Mouse (Mus musculus): ENCODE measurements around the gene Sap25. TPM values are rescaled to one million over a fixed set of nuclear protein-coding genes. Genes with fewer than 3 reads are reported as not detected.
A peak's percentile ranks its signal among the peaks of the same experiment; 100 is the strongest.

Gene Sap25
- polyA plus RNA-seq, 1 experiment: 37.9 TPM

DNA sequence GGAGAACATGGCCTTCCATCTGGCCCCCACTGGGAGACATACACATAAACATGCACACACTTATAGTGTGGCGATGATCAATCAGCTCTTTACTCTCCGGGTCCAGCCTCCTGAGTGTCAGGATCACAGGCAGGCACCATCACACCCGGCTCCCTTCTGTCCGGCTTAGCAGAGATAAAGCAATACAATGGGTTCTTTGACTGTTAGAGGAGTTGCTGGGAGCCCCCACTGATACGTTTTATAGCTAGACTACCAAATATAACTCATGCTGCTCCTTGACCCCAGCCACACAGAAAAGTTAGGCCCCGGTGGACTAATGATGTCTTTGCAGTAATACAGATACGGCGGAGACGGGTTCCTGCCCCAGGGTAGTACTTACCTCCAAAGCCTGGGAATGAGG is 21.9 kb downstream of the Sap25 start:
- TF ChIP-seq POLR2A (IDR thresholded peaks at IDR 0.05; ENCODE audit: control insufficient read depth, low read depth, low read length): no peak
- TF ChIP-seq CTCF (IDR thresholded peaks at IDR 0.05; ENCODE audit: control insufficient read depth, insufficient read depth, insufficient replicate concordance, low read depth, low read length): no peak
- Histone ChIP-seq H3K4me3 (ENCODE audit: control insufficient read depth, low read depth, low read length) (no peak overlapping the region), H3K4me1 (ENCODE audit: control insufficient read depth, insufficient read depth, low read length) (peaks cover 7% of the 10 kb centered on the region; the same call in 1 of the 2 replicates), H3K27me3 (ENCODE audit: control insufficient read depth, insufficient read depth, low read length) (no peaks in the 10 kb centered on the region), H3K36me3 (ENCODE audit: control insufficient read depth, insufficient read depth, low read length) (no peaks in the 10 kb centered on the region), H3K27ac (ENCODE audit: control insufficient read depth, insufficient read depth, low read depth, low read length) (no peak overlapping the region)

DNA sequence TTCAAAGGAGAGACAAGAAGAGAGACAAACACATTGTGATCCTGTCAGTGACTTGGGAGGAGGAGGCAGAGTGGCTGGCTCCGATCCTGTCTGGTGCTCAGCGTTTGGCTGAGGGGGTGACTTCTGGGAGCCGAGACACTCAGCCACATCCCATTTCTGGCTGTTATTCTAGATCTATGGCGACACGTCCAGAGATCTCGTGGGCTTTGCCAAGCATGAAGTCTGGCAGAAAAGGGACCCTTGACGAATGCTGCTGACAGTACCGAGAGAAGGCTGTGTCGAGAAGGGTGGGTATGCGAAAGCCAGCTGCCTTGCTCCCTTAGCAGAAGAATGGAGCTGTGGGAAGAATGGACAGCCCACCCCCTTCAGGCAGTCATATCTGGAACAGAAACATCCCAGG is 27.8 kb downstream of the Sap25 start:
- Histone ChIP-seq H3K4me1 (ENCODE audit: control insufficient read depth, insufficient read depth, low read length) (peaks cover 10% of the 10 kb centered on the region), H3K27me3 (ENCODE audit: control insufficient read depth, insufficient read depth, low read length) (no peaks in the 10 kb centered on the region), H3K27ac (ENCODE audit: control insufficient read depth, insufficient read depth, low read depth, low read length) (no peak overlapping the region), H3K4me3 (ENCODE audit: control insufficient read depth, low read depth, low read length) (no peak overlapping the region), H3K36me3 (ENCODE audit: control insufficient read depth, insufficient read depth, low read length) (no peaks in the 10 kb centered on the region)
- TF ChIP-seq POLR2A (IDR thresholded peaks at IDR 0.05; ENCODE audit: control insufficient read depth, low read depth, low read length) (no peak), CTCF (IDR thresholded peaks at IDR 0.05; ENCODE audit: control insufficient read depth, insufficient read depth, insufficient replicate concordance, low read depth, low read length) (no peak)

GRCm38 (mm10) chr5:137670240-137670639 is 29.1 kb downstream of the Sap25 start:
- TF ChIP-seq CTCF (IDR thresholded peaks at IDR 0.05; ENCODE audit: control insufficient read depth, insufficient read depth, insufficient replicate concordance, low read depth, low read length) (no peak), POLR2A (IDR thresholded peaks at IDR 0.05; ENCODE audit: control insufficient read depth, low read depth, low read length) (no peak)
- Histone ChIP-seq H3K4me1 (ENCODE audit: control insufficient read depth, insufficient read depth, low read length) (peaks cover 10% of the 10 kb centered on the region), H3K27ac (ENCODE audit: control insufficient read depth, insufficient read depth, low read depth, low read length) (no peak overlapping the region), H3K36me3 (ENCODE audit: control insufficient read depth, insufficient read depth, low read length) (no peaks in the 10 kb centered on the region), H3K27me3 (ENCODE audit: control insufficient read depth, insufficient read depth, low read length) (no peaks in the 10 kb centered on the region), H3K4me3 (ENCODE audit: control insufficient read depth, low read depth, low read length) (no peak overlapping the region)

GRCm38 (mm10) chr5:137671443-137672240 is 30.5 kb downstream of the Sap25 start:
- TF ChIP-seq POLR2A (IDR thresholded peaks at IDR 0.05; ENCODE audit: control insufficient read depth, low read depth, low read length): no peak
- no peak for TF ChIP-seq CTCF (IDR thresholded peaks at IDR 0.05; ENCODE audit: control insufficient read depth, insufficient read depth, insufficient replicate concordance, low read depth, low read length)
- no peak overlapping the region for H3K4me3 ChIP-seq (ENCODE audit: control insufficient read depth, low read depth, low read length)
- no peaks in the 10 kb centered on the region for H3K27me3 ChIP-seq (ENCODE audit: control insufficient read depth, insufficient read depth, low read length)
- no peaks in the 10 kb centered on the region for H3K36me3 ChIP-seq (ENCODE audit: control insufficient read depth, insufficient read depth, low read length)
- peaks cover 10% of the 10 kb centered on the region for H3K4me1 ChIP-seq (ENCODE audit: control insufficient read depth, insufficient read depth, low read length)
- peak overlapping the region; percentile 71 for H3K27ac ChIP-seq (ENCODE audit: control insufficient read depth, insufficient read depth, low read depth, low read length)

DNA sequence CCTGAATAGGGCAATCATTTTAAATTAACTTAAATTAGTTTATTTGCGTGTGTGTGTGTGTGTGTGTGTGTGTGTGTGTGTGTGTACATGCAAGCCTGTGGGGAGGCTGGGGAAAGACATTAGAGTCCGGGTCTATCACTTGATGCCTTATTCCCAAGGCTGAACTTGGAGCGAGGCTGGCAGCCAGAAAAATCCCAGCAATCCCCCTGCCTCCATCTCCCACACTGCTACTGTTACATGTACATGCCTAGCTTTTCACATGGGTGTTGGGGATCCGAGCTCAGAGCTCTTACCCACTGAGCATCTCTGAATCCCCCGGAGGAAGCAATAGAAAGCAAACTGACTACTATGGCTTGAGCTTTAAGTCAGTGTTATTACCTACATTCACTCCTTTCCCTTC is 31.2 kb downstream of the Sap25 start:
- Histone ChIP-seq H3K27ac (ENCODE audit: control insufficient read depth, insufficient read depth, low read depth, low read length) (peak overlapping the region; percentile 61; the same call in 1 of the 2 replicates), H3K27me3 (ENCODE audit: control insufficient read depth, insufficient read depth, low read length) (no peaks in the 10 kb centered on the region), H3K4me1 (ENCODE audit: control insufficient read depth, insufficient read depth, low read length) (peaks cover 10% of the 10 kb centered on the region), H3K36me3 (ENCODE audit: control insufficient read depth, insufficient read depth, low read length) (no peaks in the 10 kb centered on the region), H3K4me3 (ENCODE audit: control insufficient read depth, low read depth, low read length) (no peak overlapping the region)
- TF ChIP-seq POLR2A (IDR thresholded peaks at IDR 0.05; ENCODE audit: control insufficient read depth, low read depth, low read length): no peak
- no peak for TF ChIP-seq CTCF (IDR thresholded peaks at IDR 0.05; ENCODE audit: control insufficient read depth, insufficient read depth, insufficient replicate concordance, low read depth, low read length)

- TF ChIP-seq CTCF (IDR thresholded peaks at IDR 0.05; ENCODE audit: control insufficient read depth, insufficient read depth, insufficient replicate concordance, low read depth, low read length) (no peak), POLR2A (IDR thresholded peaks at IDR 0.05; ENCODE audit: control insufficient read depth, low read depth, low read length) (no peak)
- H3K4me1 ChIP-seq (ENCODE audit: control insufficient read depth, insufficient read depth, low read length): peaks cover 10% of the 10 kb centered on the region
- no peak overlapping the region for H3K4me3 ChIP-seq (ENCODE audit: control insufficient read depth, low read depth, low read length)
- H3K27ac ChIP-seq (ENCODE audit: control insufficient read depth, insufficient read depth, low read depth, low read length): peak overlapping the region; percentile 61; the same call in 1 of the 2 replicates
- H3K36me3 ChIP-seq (ENCODE audit: control insufficient read depth, insufficient read depth, low read length): no peaks in the 10 kb centered on the region
- H3K27me3 ChIP-seq (ENCODE audit: control insufficient read depth, insufficient read depth, low read length): no peaks in the 10 kb centered on the region
Measured at GRCm38 (mm10) chr5:137673015-137673414, 31.9 kb downstream of the Sap25 start.

DNA sequence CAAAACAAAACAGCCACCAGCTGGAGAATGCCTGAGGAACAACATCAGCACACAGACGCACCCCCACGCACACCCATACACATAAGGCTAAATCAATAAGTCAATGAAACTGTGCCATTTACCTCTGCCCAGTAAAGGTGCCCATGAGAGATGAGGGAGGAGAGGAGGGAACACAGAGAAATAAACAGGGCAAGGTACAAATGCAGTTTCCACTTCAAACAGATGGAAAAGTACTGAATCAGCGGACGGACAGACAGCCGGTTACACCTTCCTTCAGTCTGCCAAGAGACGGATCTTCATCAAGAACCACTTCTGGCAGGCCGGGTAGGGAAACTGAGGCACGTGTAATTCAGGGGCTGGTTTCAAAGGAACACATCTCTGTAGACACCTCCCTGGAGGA is 33.7 kb downstream of the Sap25 start:
- Histone ChIP-seq H3K27ac (ENCODE audit: control insufficient read depth, insufficient read depth, low read depth, low read length) (no peak overlapping the region), H3K4me1 (ENCODE audit: control insufficient read depth, insufficient read depth, low read length) (peaks cover 8% of the 10 kb centered on the region; the same call in 1 of the 2 replicates), H3K27me3 (ENCODE audit: control insufficient read depth, insufficient read depth, low read length) (no peaks in the 10 kb centered on the region), H3K4me3 (ENCODE audit: control insufficient read depth, low read depth, low read length) (no peak overlapping the region), H3K36me3 (ENCODE audit: control insufficient read depth, insufficient read depth, low read length) (no peaks in the 10 kb centered on the region)
- TF ChIP-seq POLR2A (IDR thresholded peaks at IDR 0.05; ENCODE audit: control insufficient read depth, low read depth, low read length) (no peak), CTCF (IDR thresholded peaks at IDR 0.05; ENCODE audit: control insufficient read depth, insufficient read depth, insufficient replicate concordance, low read depth, low read length) (no peak)

Measured in testis, adult 2 months (tissue).